Mouse (Mus musculus) embryonic facial prominence, embryonic 13.5 days (tissue): ENCODE results near the gene Olfr1414. TPM values are rescaled to one million over a fixed set of nuclear protein-coding genes. Genes with fewer than 3 reads are reported as not detected.
"Not testable (repeated sequence)": the region's sequence is repeated elsewhere in the genome, so short reads cannot be mapped to it uniquely, and the experiment has no call there.

Source experiments
- ATAC-seq: fragments of 200-750 bp; cut with Nextera tagmentation; 2 replicates; pipeline ENCODE4 v1.8.0; 2017; ENCODE audit warnings: low read depth; ENCODE audit not compliant: insufficient number of reproducible peaks, insufficient read depth, low FRiP score, low TSS enrichment
- H3K27ac ChIP-seq: fragments of 300-500 bp; sonication (generic); 2 replicates; pipeline ENCODE4 v1.5.1; 2015; ENCODE audit warnings: moderate library complexity, mild to moderate bottlenecking, inconsistent platforms
- H3K27me3 ChIP-seq: fragments of 300-500 bp; sonication (generic); 2 replicates; pipeline ENCODE4 v1.6.1; 2015; ENCODE audit warnings: mild to moderate bottlenecking, inconsistent platforms
- H3K36me3 ChIP-seq: fragments of 300-500 bp; sonication (generic); 2 replicates; pipeline ENCODE4 v1.6.1; 2015; ENCODE audit warnings: mild to moderate bottlenecking, inconsistent platforms
- H3K4me1 ChIP-seq: fragments of 300-500 bp; sonication (generic); 2 replicates; pipeline ENCODE4 v1.6.1; 2015; ENCODE audit warnings: inconsistent platforms
- H3K4me2 ChIP-seq: fragments of 300-500 bp; sonication (generic); 2 replicates; pipeline ENCODE4 v1.6.1; 2015; ENCODE audit warnings: moderate library complexity, mild to moderate bottlenecking, inconsistent platforms
- H3K4me3 ChIP-seq: fragments of 300-500 bp; sonication (generic); 2 replicates; pipeline ENCODE4 v1.5.1; 2015; ENCODE audit warnings: mild to moderate bottlenecking, inconsistent platforms
- H3K9ac ChIP-seq: fragments of 300-500 bp; sonication (generic); 2 replicates; pipeline ENCODE4 v1.6.1; 2015; ENCODE audit warnings: mild to moderate bottlenecking, inconsistent platforms
- H3K9me3 ChIP-seq: fragments of 300-500 bp; sonication (generic); 2 replicates; pipeline ENCODE4 v1.6.1; 2016; ENCODE audit warnings: inconsistent platforms
- WGBS: fragments of 180-500 bp; shearing (Covaris S2); methylation state at CpG from one replicate; pipeline ENCODE4 v1.1.7; 2015; ENCODE audit warnings: mixed read lengths; 5-methylcytosine and 5-hydroxymethylcytosine counted together
- polyA plus RNA-seq: library from polyadenylated mRNA; unstranded; fragments of >200 nt; fragmentation: Nextera tagmentation; extraction: Ambion mirVana; gene quantifications from 2 replicates; pipeline ENCODE4 v1.2.1, GENCODE M21; 2015

Gene Olfr1414
- not detected in 2 replicates for polyA plus RNA-seq

- H3K4me3 ChIP-seq, result no peak within 1 kb of the TSS
- no peak within 1 kb of the TSS for H3K9ac ChIP-seq
- H3K4me1 ChIP-seq, result no peaks in the 10 kb centered on the region
- no peak within 1 kb of the TSS for H3K4me2 ChIP-seq
- no peaks in the 10 kb centered on the region for H3K36me3 ChIP-seq
- no peaks in the 10 kb centered on the region for H3K9me3 ChIP-seq
- H3K27me3 ChIP-seq, result peaks cover 6% of the 10 kb centered on the region; the same call in 1 of the 2 replicates
- 82% methylated on average over 3 of the region's 3 CpGs for WGBS
- no peak for ATAC-seq
- H3K27ac ChIP-seq, result no peak within 1 kb of the TSS
These were observed at the start of gene Olfr1414 for GRCm38 (mm10) chr1:92518561-92518960. TSS of gene Olfr1414 (minus strand) at chr1:92518661.

- H3K36me3 ChIP-seq, result no peaks in the 10 kb centered on the region
- 77% methylated on average over 2 of the region's 2 CpGs for WGBS
- H3K4me3 ChIP-seq, result no peak overlapping the region
- ATAC-seq, result no peak
- H3K27me3 ChIP-seq, result 0 out of 2 replicates have a peak, but pooled peaks cover 3% of the 10 kb centered on the region
- no peak overlapping the region for H3K9ac ChIP-seq
- H3K4me1 ChIP-seq, result no peaks in the 10 kb centered on the region
- H3K27ac ChIP-seq, result no peak overlapping the region
- no peaks in the 10 kb centered on the region for H3K9me3 ChIP-seq
- H3K4me2 ChIP-seq, result no peak overlapping the region
These were observed 27.5 kb upstream of the Olfr1414 start for GRCm38 (mm10) chr1:92545929-92546328.

GRCm38 (mm10) chr1:92539071-92539470 lies 20.6 kb upstream of the Olfr1414 start:
- H3K36me3 ChIP-seq, result no peaks in the 10 kb centered on the region
- H3K4me3 ChIP-seq, result no peak overlapping the region
- no peak overlapping the region for H3K4me2 ChIP-seq
- H3K4me1 ChIP-seq, result no peaks in the 10 kb centered on the region
- no peak overlapping the region for H3K9ac ChIP-seq
- H3K27me3 ChIP-seq, result no peaks in the 10 kb centered on the region
- no peaks in the 10 kb centered on the region for H3K9me3 ChIP-seq
- no peak for ATAC-seq
- no peak overlapping the region for H3K27ac ChIP-seq
- 43% methylated on average over 2 of the region's 2 CpGs for WGBS

- Histone ChIP-seq H3K27ac (no peak overlapping the region), H3K9ac (no peak overlapping the region), H3K36me3 (no peaks in the 10 kb centered on the region), H3K4me1 (no peaks in the 10 kb centered on the region), H3K9me3 (no peaks in the 10 kb centered on the region), H3K4me2 (no peak overlapping the region), H3K4me3 (no peak overlapping the region), H3K27me3 (no peaks in the 10 kb centered on the region)
- WGBS, result 41% methylated on average over 5 of the region's 5 CpGs
- no peak for ATAC-seq
These were observed 18.5 kb upstream of the Olfr1414 start for GRCm38 (mm10) chr1:92536972-92537371.

- Histone ChIP-seq H3K27ac (no peak overlapping the region), H3K36me3 (no peaks in the 10 kb centered on the region), H3K27me3 (no peaks in the 10 kb centered on the region; the same call in 1 of the 2 replicates), H3K4me3 (no peak overlapping the region), H3K4me1 (no peaks in the 10 kb centered on the region), H3K9me3 (no peaks in the 10 kb centered on the region), H3K9ac (no peak overlapping the region), H3K4me2 (no peak overlapping the region)
- ATAC-seq, result no peak
- WGBS, result 85% methylated on average over 3 of the region's 3 CpGs
These were observed 5.3 kb upstream of the Olfr1414 start for GRCm38 (mm10) chr1:92523764-92524163.

GRCm38 (mm10) chr1:92521376-92521775 lies 2.9 kb upstream of the Olfr1414 start:
- H3K4me2 ChIP-seq, result no peak overlapping the region
- H3K27me3 ChIP-seq, result peaks cover 6% of the 10 kb centered on the region; the same call in 1 of the 2 replicates
- ATAC-seq, result no peak
- H3K4me1 ChIP-seq, result no peaks in the 10 kb centered on the region
- H3K9ac ChIP-seq, result no peak overlapping the region
- WGBS, result 23% methylated on average over 10 of the region's 10 CpGs
- no peaks in the 10 kb centered on the region for H3K36me3 ChIP-seq
- no peaks in the 10 kb centered on the region for H3K9me3 ChIP-seq
- no peak overlapping the region for H3K4me3 ChIP-seq
- no peak overlapping the region for H3K27ac ChIP-seq

- H3K36me3 ChIP-seq, result no peaks in the 10 kb centered on the region
- no peaks in the 10 kb centered on the region for H3K4me1 ChIP-seq
- no peak overlapping the region for H3K4me3 ChIP-seq
- 83% methylated on average over 6 of the region's 6 CpGs for WGBS
- no peaks in the 10 kb centered on the region for H3K9me3 ChIP-seq
- H3K9ac ChIP-seq, result no peak overlapping the region
- peaks cover 6% of the 10 kb centered on the region; the same call in 1 of the 2 replicates for H3K27me3 ChIP-seq
- H3K27ac ChIP-seq, result no peak overlapping the region
- no peak overlapping the region for H3K4me2 ChIP-seq
- ATAC-seq, result no peak
These were observed 585 bp upstream of the Olfr1414 start for GRCm38 (mm10) chr1:92519046-92519445.

GRCm38 (mm10) chr1:92515390-92515789 lies 3.1 kb downstream of the Olfr1414 start:
- no peaks in the 10 kb centered on the region for H3K4me1 ChIP-seq
- H3K4me3 ChIP-seq, result no peak overlapping the region
- H3K27me3 ChIP-seq, result peaks cover 6% of the 10 kb centered on the region; the same call in 1 of the 2 replicates
- H3K9me3 ChIP-seq, result no peaks in the 10 kb centered on the region
- H3K36me3 ChIP-seq, result no peaks in the 10 kb centered on the region
- 80% methylated on average over 11 of the region's 11 CpGs for WGBS
- no peak for ATAC-seq
- no peak overlapping the region for H3K4me2 ChIP-seq
- no peak overlapping the region for H3K9ac ChIP-seq
- H3K27ac ChIP-seq, result no peak overlapping the region

GRCm38 (mm10) chr1:92511646-92512045 lies 6.8 kb downstream of the Olfr1414 start:
- not testable (repeated sequence) for ATAC-seq, H3K27me3 ChIP-seq, H3K9me3 ChIP-seq, H3K9ac ChIP-seq, H3K4me2 ChIP-seq, H3K4me3 ChIP-seq, H3K4me1 ChIP-seq, H3K36me3 ChIP-seq, H3K27ac ChIP-seq
- WGBS, result 87% methylated on average over 5 of the region's 5 CpGs

- no peak within 1 kb of the TSS for H3K9ac ChIP-seq
- ATAC-seq, result no peak
- no peaks in the 10 kb centered on the region for H3K27me3 ChIP-seq
- no peak within 1 kb of the TSS for H3K27ac ChIP-seq
- 76% methylated on average over 2 of the region's 2 CpGs for WGBS
- H3K36me3 ChIP-seq, result no peaks in the 10 kb centered on the region
- no peak within 1 kb of the TSS for H3K4me2 ChIP-seq
- no peak within 1 kb of the TSS for H3K4me3 ChIP-seq
- no peaks in the 10 kb centered on the region for H3K4me1 ChIP-seq
- H3K9me3 ChIP-seq, result peaks cover 4% of the 10 kb centered on the region; the same call in 1 of the 2 replicates
These were observed 22.5 kb downstream of the Olfr1414 start, which contains the start of gene Olfr1415 for GRCm38 (mm10) chr1:92496001-92496400. TSS of gene Olfr1415 (minus strand) at chr1:92496101.

GRCm38 (mm10) chr1:92485013-92485412 lies 33.4 kb downstream of the Olfr1414 start, which contains the start of gene Olfr1416:
TSS of gene Olfr1416 (minus strand) at chr1:92485113.
- Histone ChIP-seq H3K9me3 (peaks cover 8% of the 10 kb centered on the region), H3K27me3 (no peaks in the 10 kb centered on the region; the same call in 1 of the 2 replicates), H3K4me1 (no peaks in the 10 kb centered on the region), H3K36me3 (no peaks in the 10 kb centered on the region), H3K27ac (no peak within 1 kb of the TSS), H3K9ac (no peak within 1 kb of the TSS), H3K4me3 (no peak within 1 kb of the TSS), H3K4me2 (no peak within 1 kb of the TSS)
- no peak for ATAC-seq

- Histone ChIP-seq H3K4me2 (peak overlapping the region; percentile 87), H3K9ac (peak overlapping the region; percentile 75), H3K27me3 (0 out of 2 replicates have a peak, but pooled peaks cover 3% of the 10 kb centered on the region), H3K9me3 (no peaks in the 10 kb centered on the region), H3K4me3 (peak overlapping the region; percentile 99), H3K27ac (peak overlapping the region; percentile 80), H3K4me1 (peaks cover 14% of the 10 kb centered on the region), H3K36me3 (peaks cover 23% of the 10 kb centered on the region)
- ATAC-seq, result peak; percentile 44; the same call in 1 of the 2 replicates
- 4% methylated on average over 10 of the region's 10 CpGs for WGBS
These were observed 44.3 kb downstream of the Olfr1414 start for GRCm38 (mm10) chr1:92474066-92474578.
